Mouse (Mus musculus) hindbrain, embryonic 16.5 days (tissue): ENCODE data around the gene Tmem11. TPM values are rescaled to one million over a fixed set of nuclear protein-coding genes. Genes with fewer than 3 reads are reported as not detected.
A peak's percentile ranks its signal among the peaks of the same experiment; 100 is the strongest.

Source experiments
- ATAC-seq: fragments of 200-750 bp; cut with Nextera tagmentation; 2 replicates; pipeline ENCODE4 v1.8.0; 2017; ENCODE audit warnings: moderate TSS enrichment, moderate library complexity
- H3K27ac ChIP-seq: fragments of 300-500 bp; sonication (generic); 2 replicates; pipeline ENCODE4 v1.5.1; 2014; ENCODE audit warnings: low read depth, mild to moderate bottlenecking, control low read depth, low read length, moderate library complexity
- H3K27me3 ChIP-seq: fragments of 300-500 bp; sonication (generic); replicated peaks from 2 replicates; pipeline ENCODE4 v1.6.1; 2014; ENCODE audit warnings: low read length; ENCODE audit not compliant: control insufficient read depth, insufficient read depth
- H3K36me3 ChIP-seq: fragments of 300-500 bp; sonication (generic); 2 replicates; pipeline ENCODE4 v1.6.1; 2014; ENCODE audit warnings: mild to moderate bottlenecking, low read length, moderate library complexity, mixed read lengths; ENCODE audit not compliant: control insufficient read depth, insufficient read depth
- H3K4me1 ChIP-seq: fragments of 300-500 bp; sonication (generic); 2 replicates; pipeline ENCODE4 v1.6.1; 2014; ENCODE audit warnings: low read depth, low read length; ENCODE audit not compliant: control insufficient read depth, insufficient read depth
- H3K4me2 ChIP-seq: fragments of 300-500 bp; sonication (generic); 2 replicates; pipeline ENCODE4 v1.6.1; 2014; ENCODE audit warnings: mild to moderate bottlenecking, low read length, control low read depth, moderate library complexity
- H3K4me3 ChIP-seq: fragments of 300-500 bp; sonication (generic); 2 replicates; pipeline ENCODE4 v1.5.1; 2014; ENCODE audit warnings: mild to moderate bottlenecking, low read length, control low read depth, moderate library complexity
- H3K9ac ChIP-seq: fragments of 300-500 bp; sonication (generic); 2 replicates; pipeline ENCODE4 v1.6.1; 2014; ENCODE audit warnings: low read depth, mild to moderate bottlenecking, control low read depth, low read length, moderate library complexity
- H3K9me3 ChIP-seq: fragments of 300-500 bp; sonication (generic); 2 replicates; pipeline ENCODE4 v1.6.1; 2014; ENCODE audit warnings: mild to moderate bottlenecking, low read length, moderate library complexity; ENCODE audit not compliant: control insufficient read depth
- WGBS: fragments of 180-500 bp; shearing (Covaris S2); extraction: QIAGEN DNeasy Blood & Tissue Kit; methylation state at CpG from one replicate; pipeline ENCODE4 v1.1.7; 2014; 5-methylcytosine and 5-hydroxymethylcytosine counted together
- polyA plus RNA-seq: library from polyadenylated mRNA; unstranded; fragments of >200 nt; fragmentation: Nextera tagmentation; extraction: Ambion mirVana; gene quantifications from 2 replicates; pipeline ENCODE4 v1.2.1, GENCODE M21; 2015

Tmem11 gene
- polyA plus RNA-seq, 1 experiment from 2014 or later = 62.1 TPM

DNA sequence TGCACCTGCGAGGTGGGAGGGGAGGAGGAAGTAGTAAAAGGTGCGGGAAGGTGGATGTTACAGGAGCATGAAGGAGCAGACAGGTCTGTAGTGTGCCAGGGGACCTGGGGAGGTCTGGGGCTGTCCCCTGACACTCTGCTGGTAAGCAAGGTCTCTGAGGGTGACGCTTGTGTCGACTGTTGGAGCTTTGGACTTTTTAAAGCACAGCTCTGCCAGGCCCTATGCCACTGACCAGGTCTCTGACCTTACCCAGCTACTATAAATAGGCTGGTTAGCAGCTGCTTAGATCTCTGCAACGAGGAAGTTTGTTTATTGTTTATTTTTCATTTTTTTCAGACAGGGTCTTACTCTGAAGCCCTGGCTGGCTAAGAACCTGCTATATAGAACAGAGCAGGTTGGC is 33.7 kb downstream of the Tmem11 start:
- no peaks in the 10 kb centered on the region for H3K4me1 ChIP-seq

GRCm38 (mm10) chr11:60843412-60843811 is 35.7 kb downstream of the Tmem11 start:
- H3K4me3 ChIP-seq = no peak overlapping the region
- H3K36me3 ChIP-seq = peaks cover 2% of the 10 kb centered on the region; the same call in 1 of the 2 replicates
- 87% methylated on average over 5 of the region's 5 CpGs for WGBS
- ATAC-seq = no peak
- no peaks in the 10 kb centered on the region for H3K27me3 ChIP-seq
- H3K27ac ChIP-seq = no peak overlapping the region
- H3K4me1 ChIP-seq = no peaks in the 10 kb centered on the region
- H3K4me2 ChIP-seq = no peak overlapping the region
- H3K9ac ChIP-seq = no peak overlapping the region
- H3K9me3 ChIP-seq = no peaks in the 10 kb centered on the region

More for the DNA sequence above, 33.7 kb downstream of the Tmem11 start:
- H3K9me3 ChIP-seq = no peaks in the 10 kb centered on the region
- no peaks in the 10 kb centered on the region for H3K27me3 ChIP-seq
- H3K4me3 ChIP-seq = no peak overlapping the region
- H3K9ac ChIP-seq = no peak overlapping the region
- no peak overlapping the region for H3K27ac ChIP-seq
- 95% methylated on average over 5 of the region's 5 CpGs for WGBS
- H3K4me2 ChIP-seq = no peak overlapping the region
- ATAC-seq = no peak
- H3K36me3 ChIP-seq = peaks cover 2% of the 10 kb centered on the region; the same call in 1 of the 2 replicates

DNA sequence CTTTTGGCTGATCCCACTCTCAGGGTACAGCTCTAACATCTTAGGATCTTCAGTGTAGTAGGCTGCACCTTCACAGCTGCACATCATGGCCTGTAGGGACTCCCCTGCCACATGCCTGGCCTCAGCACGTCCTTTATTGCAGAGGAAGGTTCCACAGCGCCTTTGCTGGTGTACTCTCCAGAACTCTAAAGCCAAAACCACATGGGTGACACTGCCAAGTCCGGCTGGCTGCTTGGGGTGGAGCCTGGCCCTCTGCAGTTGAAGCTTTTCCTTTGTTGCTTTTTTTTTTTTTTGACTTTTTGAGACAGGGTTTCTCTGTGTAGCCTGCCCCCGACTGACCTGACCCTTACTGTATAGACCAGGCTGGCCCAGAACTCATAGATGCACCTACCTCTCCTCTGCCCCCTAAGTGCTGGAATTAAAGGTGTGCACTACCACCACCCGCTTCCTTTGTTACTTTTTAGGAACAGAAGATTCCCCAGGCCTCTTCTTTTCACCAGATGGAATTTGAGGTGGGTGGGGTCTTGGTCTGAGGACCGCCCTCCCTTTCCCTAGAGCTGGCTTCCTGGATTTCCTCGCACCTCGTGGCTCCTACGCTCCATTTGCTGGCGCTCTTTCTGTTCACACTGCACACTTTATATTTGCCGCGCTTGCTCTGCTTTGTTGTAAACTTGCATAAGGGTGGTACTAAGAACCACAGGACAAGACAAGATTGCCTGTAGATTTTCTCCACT is 37.4 kb downstream of the Tmem11 start:
- Histone ChIP-seq H3K4me3 (no peak overlapping the region), H3K4me2 (no peak overlapping the region), H3K27me3 (no peaks in the 10 kb centered on the region), H3K36me3 (peaks cover 2% of the 10 kb centered on the region; the same call in 1 of the 2 replicates), H3K9ac (no peak overlapping the region), H3K4me1 (no peaks in the 10 kb centered on the region), H3K9me3 (no peaks in the 10 kb centered on the region), H3K27ac (no peak overlapping the region)
- WGBS = 80% methylated on average over 12 of the region's 12 CpGs
- no peak for ATAC-seq

DNA sequence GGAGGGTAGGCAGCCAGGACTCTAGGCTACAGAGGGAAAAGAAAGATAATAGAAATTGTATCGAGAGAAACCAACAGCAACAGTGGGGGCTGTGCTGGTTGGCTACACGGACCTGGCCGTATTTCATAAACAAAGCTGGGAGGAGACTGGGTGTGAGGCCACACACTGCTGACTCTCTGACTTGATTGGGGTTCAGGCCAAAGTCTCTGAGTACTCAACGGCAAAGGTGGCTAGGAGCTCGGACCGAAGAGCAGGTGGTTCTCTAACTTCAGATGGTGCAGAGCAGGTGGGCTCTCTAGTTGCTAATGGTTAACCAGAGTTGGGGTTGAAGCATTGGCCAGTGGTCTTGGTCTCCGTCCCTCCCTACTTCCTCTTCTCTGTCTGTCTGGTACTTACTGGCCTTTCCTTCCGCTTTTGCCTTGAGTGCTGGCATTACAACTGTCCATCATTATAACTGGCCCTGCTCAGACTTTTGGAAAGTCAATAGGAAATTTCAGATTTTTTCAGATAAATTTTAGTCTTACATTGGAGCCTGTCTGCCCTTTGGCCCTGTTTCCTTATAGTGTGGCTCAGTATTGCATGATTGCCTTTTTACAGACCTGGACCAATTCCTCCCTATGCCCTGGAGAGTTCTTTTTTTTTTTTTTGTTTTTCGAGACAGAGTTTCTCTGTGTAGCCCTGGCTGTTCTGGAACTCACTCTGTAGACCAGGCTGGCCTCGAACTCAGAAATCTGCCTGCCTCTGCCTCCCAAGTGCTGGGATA is 41.2 kb downstream of the Tmem11 start:
- no peak for ATAC-seq
- Histone ChIP-seq H3K4me2 (no peak overlapping the region), H3K36me3 (no peaks in the 10 kb centered on the region), H3K4me1 (no peaks in the 10 kb centered on the region), H3K9ac (no peak overlapping the region), H3K4me3 (no peak overlapping the region), H3K9me3 (no peaks in the 10 kb centered on the region), H3K27me3 (no peaks in the 10 kb centered on the region), H3K27ac (no peak overlapping the region)
- 94% methylated on average over 10 of the region's 10 CpGs for WGBS

GRCm38 (mm10) chr11:60836897-60837296 is 42.2 kb downstream of the Tmem11 start:
- 96% methylated on average over 6 of the region's 6 CpGs for WGBS
- no peak for ATAC-seq
- Histone ChIP-seq H3K4me1 (no peaks in the 10 kb centered on the region; the same call in 1 of the 2 replicates), H3K36me3 (no peaks in the 10 kb centered on the region), H3K4me3 (no peak overlapping the region), H3K9me3 (no peaks in the 10 kb centered on the region), H3K4me2 (no peak overlapping the region), H3K27me3 (no peaks in the 10 kb centered on the region), H3K27ac (no peak overlapping the region), H3K9ac (no peak overlapping the region)

DNA sequence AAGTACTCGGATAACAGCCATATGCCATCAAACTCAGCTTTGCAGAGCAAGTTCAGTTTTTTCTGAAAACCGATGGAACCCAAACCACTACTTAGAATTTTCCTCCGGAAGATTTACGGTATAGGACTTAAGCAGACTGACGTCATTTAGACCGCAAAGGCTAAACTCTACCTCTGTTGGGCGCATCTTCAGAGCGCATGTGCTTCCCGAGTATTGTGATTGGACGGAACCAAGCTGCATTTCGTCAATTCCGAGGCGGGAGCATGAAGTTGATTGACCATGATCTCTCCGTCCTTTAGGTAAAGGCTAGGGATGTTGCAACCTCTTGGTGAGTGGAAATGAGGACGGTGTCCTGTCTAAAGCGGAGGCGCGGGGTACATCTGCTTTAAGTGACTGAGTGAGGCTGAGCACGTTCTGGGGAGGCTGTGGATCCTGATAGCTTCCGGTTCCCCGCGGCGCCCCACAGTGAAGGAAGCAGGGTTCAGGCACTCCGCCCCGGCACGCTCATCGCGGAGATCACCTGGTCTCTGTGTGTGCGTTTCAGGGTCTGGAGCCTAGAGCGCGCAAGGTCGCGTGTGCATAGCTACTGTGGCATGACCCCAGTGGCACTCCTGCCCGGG is 48.5 kb downstream of the Tmem11 start, which contains the start of gene Dhrs7b:
TSS of gene Dhrs7b (plus strand) at position 199 of the 620 bp plus-strand sequence.
- peak within 1 kb of the TSS; percentile 83 for H3K9ac ChIP-seq
- peak within 1 kb of the TSS; percentile 89 for H3K27ac ChIP-seq
- peaks cover 7% of the 10 kb centered on the region for H3K4me1 ChIP-seq
- peak within 1 kb of the TSS; percentile 82 for H3K4me2 ChIP-seq
- H3K9me3 ChIP-seq = no peaks in the 10 kb centered on the region
- H3K4me3 ChIP-seq = peak within 1 kb of the TSS; percentile 86
- no peaks in the 10 kb centered on the region for H3K36me3 ChIP-seq
- WGBS = under 1% methylated on average over 34 of the region's 34 CpGs
- peak; percentile 99 for ATAC-seq
- no peaks in the 10 kb centered on the region for H3K27me3 ChIP-seq

GRCm38 (mm10) chr11:60828903-60829302 is 50.2 kb downstream of the Tmem11 start:
- Histone ChIP-seq H3K4me1 (peaks cover 7% of the 10 kb centered on the region), H3K9me3 (no peaks in the 10 kb centered on the region), H3K4me2 (no peak overlapping the region), H3K27ac (no peak overlapping the region), H3K27me3 (no peaks in the 10 kb centered on the region), H3K9ac (no peak overlapping the region), H3K4me3 (no peak overlapping the region), H3K36me3 (no peaks in the 10 kb centered on the region)
- WGBS = 46% methylated on average over 2 of the region's 2 CpGs
- no peak for ATAC-seq

- Histone ChIP-seq H3K27me3 (no peaks in the 10 kb centered on the region), H3K9me3 (no peaks in the 10 kb centered on the region), H3K4me1 (peaks cover 7% of the 10 kb centered on the region), H3K4me2 (no peak overlapping the region), H3K4me3 (no peak overlapping the region), H3K36me3 (no peaks in the 10 kb centered on the region), H3K9ac (no peak overlapping the region), H3K27ac (no peak overlapping the region)
- 29% methylated on average over 4 of the region's 4 CpGs for WGBS
- no peak for ATAC-seq
Observed at GRCm38 (mm10) chr11:60827241-60827945, 51.7 kb downstream of the Tmem11 start.
